Mouse (Mus musculus) neural tube, embryonic 14.5 days (tissue): Measurements from ENCODE around the gene Cyp2d10. TPM values are rescaled to one million over a fixed set of nuclear protein-coding genes. Genes with fewer than 3 reads are reported as not detected.
"Not testable (repeated sequence)": the region's sequence is repeated elsewhere in the genome, so short reads cannot be mapped to it uniquely, and the experiment has no call there.

Experiments
- ATAC-seq: fragments of 200-750 bp; cut with Nextera tagmentation; 2 replicates; pipeline ENCODE4 v1.8.0; 2017; ENCODE audit warnings: low read depth, mild to moderate bottlenecking, moderate TSS enrichment, moderate library complexity
- H3K27ac ChIP-seq: fragments of 300-500 bp; sonication (generic); 2 replicates; pipeline ENCODE4 v1.5.1; 2014; ENCODE audit warnings: low read depth, mild to moderate bottlenecking, control low read depth, low read length, moderate library complexity, mixed read lengths
- H3K27me3 ChIP-seq: fragments of 300-500 bp; sonication (generic); 2 replicates; pipeline ENCODE4 v1.6.1; 2014; ENCODE audit warnings: low read length; ENCODE audit not compliant: control insufficient read depth, insufficient read depth
- H3K36me3 ChIP-seq: fragments of 300-500 bp; sonication (generic); 2 replicates; pipeline ENCODE4 v1.6.1; 2014; ENCODE audit warnings: low read length, mixed read lengths; ENCODE audit not compliant: control insufficient read depth, insufficient read depth
- H3K4me1 ChIP-seq: fragments of 300-500 bp; sonication (generic); 2 replicates; pipeline ENCODE4 v1.6.1; 2014; ENCODE audit warnings: low read length; ENCODE audit not compliant: control insufficient read depth, insufficient read depth
- H3K4me2 ChIP-seq: fragments of 300-500 bp; sonication (generic); 2 replicates; pipeline ENCODE4 v1.6.1; 2014; ENCODE audit warnings: mild to moderate bottlenecking, low read depth, low read length, control low read depth
- H3K4me3 ChIP-seq: fragments of 300-500 bp; sonication (generic); 2 replicates; pipeline ENCODE4 v1.5.1; 2014; ENCODE audit warnings: low read depth, low read length, control low read depth, mixed read lengths
- H3K9ac ChIP-seq: fragments of 300-500 bp; sonication (generic); replicated peaks from 2 replicates; pipeline ENCODE4 v1.6.1; 2014; ENCODE audit warnings: low read depth, mild to moderate bottlenecking, control low read depth, low read length, mixed read lengths
- H3K9me3 ChIP-seq: fragments of 300-500 bp; sonication (generic); 2 replicates; pipeline ENCODE4 v1.6.1; 2016; ENCODE audit warnings: low read length; ENCODE audit not compliant: control insufficient read depth
- WGBS: fragments of 180-500 bp; shearing (Covaris S2); extraction: QIAGEN DNeasy Blood & Tissue Kit; methylation state at CpG from one replicate; pipeline ENCODE4 v1.1.7; 2014; 5-methylcytosine and 5-hydroxymethylcytosine counted together
- polyA plus RNA-seq: library from polyadenylated mRNA; unstranded; fragments of >200 nt; fragmentation: Nextera tagmentation; extraction: Ambion mirVana; gene quantifications from 2 replicates; pipeline ENCODE4 v1.2.1, GENCODE M21; 2014

Gene Cyp2d10
- not detected in 2 replicates for polyA plus RNA-seq

DNA sequence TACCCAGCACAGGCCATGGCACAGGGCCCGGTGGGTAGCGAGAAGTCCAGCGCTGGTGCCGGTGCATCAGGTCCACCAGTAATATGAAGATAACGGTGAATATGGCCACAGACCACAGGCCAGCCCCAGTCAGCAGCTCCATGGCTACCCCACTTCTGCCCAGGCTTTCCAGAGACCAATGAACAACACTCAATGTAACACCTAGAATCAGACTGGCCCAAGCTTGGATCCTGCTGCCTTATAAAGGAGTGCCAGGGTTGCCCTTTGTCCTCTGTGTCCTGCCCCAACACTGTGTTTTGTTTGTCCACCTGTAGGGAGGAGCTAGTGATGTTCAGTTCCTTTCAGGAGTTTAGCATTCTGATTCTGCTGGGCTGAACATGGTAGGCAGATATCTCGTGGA lies at the start of gene Cyp2d10:
Cyp2d10 (minus strand) TSS at position 215 of the 400 bp plus-strand sequence.
- no peaks in the 10 kb centered on the region for H3K4me1 ChIP-seq
- no peak within 1 kb of the TSS for H3K4me3 ChIP-seq
- WGBS, result 97% methylated on average over 6 of the region's 6 CpGs
- H3K27ac ChIP-seq, result no peak within 1 kb of the TSS
- no peaks in the 10 kb centered on the region for H3K27me3 ChIP-seq
- H3K9ac ChIP-seq, result no peak within 1 kb of the TSS
- ATAC-seq, result no peak
- no peaks in the 10 kb centered on the region for H3K9me3 ChIP-seq
- no peaks in the 10 kb centered on the region for H3K36me3 ChIP-seq
- H3K4me2 ChIP-seq, result no peak within 1 kb of the TSS

DNA sequence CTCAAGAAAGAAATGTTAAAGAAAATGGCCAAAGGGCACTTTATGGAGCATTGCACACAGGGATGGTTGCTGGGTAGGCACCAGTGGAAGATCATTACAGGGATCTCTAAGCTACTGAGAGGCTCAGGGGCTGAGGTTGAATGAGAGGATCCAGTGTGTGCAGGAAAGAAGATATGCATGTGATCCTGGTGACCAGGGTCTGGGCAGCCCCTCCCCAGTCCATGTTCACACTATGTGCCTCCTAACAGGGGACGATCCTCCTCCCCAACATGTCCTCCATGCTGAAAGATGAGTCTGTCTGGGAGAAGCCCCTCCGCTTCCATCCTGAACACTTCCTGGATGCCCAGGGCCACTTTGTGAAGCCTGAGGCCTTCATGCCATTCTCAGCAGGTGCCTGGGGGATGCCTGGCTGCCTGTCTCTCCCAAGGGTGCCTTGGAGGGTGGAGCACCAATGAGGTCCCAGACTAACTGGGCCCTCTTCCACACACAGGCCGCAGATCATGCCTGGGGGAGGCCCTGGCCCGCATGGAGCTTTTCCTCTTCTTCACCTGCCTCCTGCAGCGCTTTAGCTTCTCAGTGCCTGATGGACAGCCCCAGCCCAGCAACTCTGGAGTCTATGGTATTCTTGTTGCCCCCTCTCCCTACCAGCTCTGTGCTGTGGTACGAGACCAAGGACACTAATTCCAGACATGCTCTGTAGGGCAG lies 49.2 kb upstream of the Cyp2d10 start:
- H3K36me3 ChIP-seq, ATAC-seq, H3K27ac ChIP-seq, H3K4me3 ChIP-seq, H3K9ac ChIP-seq, H3K4me1 ChIP-seq, H3K4me2 ChIP-seq, H3K9me3 ChIP-seq, H3K27me3 ChIP-seq: not testable (repeated sequence)
- WGBS, result 94% methylated on average over 6 of the region's 6 CpGs

DNA sequence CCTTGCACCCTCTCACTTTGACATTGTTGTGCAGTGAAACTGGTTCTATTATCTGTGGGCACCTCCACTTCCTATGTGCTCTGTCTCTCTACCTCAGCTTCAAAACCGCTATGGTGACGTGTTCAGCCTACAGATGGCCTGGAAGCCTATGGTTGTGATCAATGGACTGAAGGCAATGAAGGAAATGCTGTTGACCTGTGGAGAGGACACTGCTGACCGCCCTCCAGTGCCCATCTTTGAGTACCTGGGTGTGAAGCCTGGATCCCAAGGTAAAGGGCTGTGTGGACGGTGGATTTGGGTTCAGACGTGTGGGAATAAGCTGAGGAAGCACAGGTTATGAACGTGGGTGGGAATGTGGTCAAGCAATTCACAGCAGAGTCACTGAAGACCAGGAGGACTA lies 46.5 kb upstream of the Cyp2d10 start:
- not testable (repeated sequence) for H3K9me3 ChIP-seq, H3K4me2 ChIP-seq, H3K27me3 ChIP-seq, H3K9ac ChIP-seq, H3K4me1 ChIP-seq, H3K36me3 ChIP-seq, H3K4me3 ChIP-seq, H3K27ac ChIP-seq, ATAC-seq
- 88% methylated on average over 6 of the region's 6 CpGs for WGBS

DNA sequence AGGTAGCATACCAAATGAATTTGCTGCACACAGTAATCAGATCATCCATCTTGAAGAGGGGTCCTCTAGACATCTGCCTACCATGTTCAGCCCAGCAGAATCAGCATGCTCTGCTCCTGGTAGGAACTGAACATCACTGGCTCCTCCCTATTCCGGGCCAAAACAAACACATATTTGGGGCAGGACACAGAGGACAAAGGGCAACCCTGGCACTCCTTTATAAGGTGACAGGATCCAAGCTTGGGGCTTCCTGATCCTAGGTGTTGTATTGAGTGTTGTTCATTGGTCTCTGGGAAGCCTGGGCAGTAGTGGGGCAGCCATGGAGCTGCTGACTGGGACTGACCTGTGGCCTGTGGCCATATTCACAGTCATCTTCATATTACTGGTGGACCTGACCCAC lies 45.1 kb upstream of the Cyp2d10 start:
- H3K27ac ChIP-seq, H3K9me3 ChIP-seq, H3K4me2 ChIP-seq, H3K36me3 ChIP-seq, H3K27me3 ChIP-seq, H3K9ac ChIP-seq, H3K4me3 ChIP-seq, ATAC-seq, H3K4me1 ChIP-seq: not testable (repeated sequence)
- 89% methylated on average over 1 of the region's 1 CpGs for WGBS

DNA sequence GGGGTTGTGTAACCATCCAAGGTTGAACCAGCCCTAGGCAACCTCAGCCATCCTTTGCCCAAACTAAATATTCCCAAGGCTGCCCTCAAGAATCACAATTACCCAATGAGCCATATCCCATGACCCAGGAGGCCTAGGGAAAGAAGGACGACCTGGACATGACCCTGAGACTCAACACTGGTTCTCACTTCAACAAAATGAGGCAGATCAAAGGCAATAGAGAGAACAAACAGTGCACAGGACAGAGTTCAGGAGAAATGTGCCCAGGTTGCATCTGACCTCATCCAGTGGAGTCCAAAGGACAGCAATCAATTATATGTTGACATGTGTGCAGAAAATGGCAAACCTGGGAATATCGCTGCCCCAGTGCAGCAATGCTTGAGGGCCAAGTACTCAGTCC lies 43.0 kb upstream of the Cyp2d10 start:
- H3K4me2 ChIP-seq, H3K4me3 ChIP-seq, ATAC-seq, H3K27me3 ChIP-seq, H3K9ac ChIP-seq, H3K9me3 ChIP-seq, H3K36me3 ChIP-seq, H3K4me1 ChIP-seq, H3K27ac ChIP-seq: not testable (repeated sequence)
- WGBS, result 84% methylated on average over 2 of the region's 2 CpGs

DNA sequence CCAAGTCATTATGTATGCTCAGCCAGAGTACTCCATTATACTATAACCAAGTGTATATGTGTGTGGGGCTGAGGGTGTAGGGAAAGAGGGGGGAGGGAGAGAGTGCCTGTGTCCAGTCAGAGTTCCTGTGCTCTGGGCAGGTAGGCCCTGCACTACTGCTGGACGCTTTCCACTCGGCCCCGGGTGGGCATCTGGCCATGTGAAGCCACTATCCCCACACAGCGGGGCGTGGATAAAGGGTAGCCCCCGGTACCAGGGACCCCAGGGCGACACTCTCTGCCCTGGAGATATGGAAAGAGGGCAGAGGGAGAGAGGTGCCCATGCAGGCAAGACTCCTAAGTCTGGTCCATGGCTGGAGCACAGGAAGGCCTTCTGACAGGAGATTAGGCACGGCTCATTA lies 38.2 kb upstream of the Cyp2d10 start:
- 71% methylated on average over 8 of the region's 8 CpGs for WGBS
- H3K27me3 ChIP-seq, result no peaks in the 10 kb centered on the region
- no peaks in the 10 kb centered on the region for H3K9me3 ChIP-seq
- H3K4me3 ChIP-seq, result no peak overlapping the region
- no peaks in the 10 kb centered on the region for H3K36me3 ChIP-seq
- H3K9ac ChIP-seq, result no peak overlapping the region
- no peak overlapping the region for H3K27ac ChIP-seq
- no peak overlapping the region for H3K4me2 ChIP-seq
- no peak for ATAC-seq
- no peaks in the 10 kb centered on the region for H3K4me1 ChIP-seq

DNA sequence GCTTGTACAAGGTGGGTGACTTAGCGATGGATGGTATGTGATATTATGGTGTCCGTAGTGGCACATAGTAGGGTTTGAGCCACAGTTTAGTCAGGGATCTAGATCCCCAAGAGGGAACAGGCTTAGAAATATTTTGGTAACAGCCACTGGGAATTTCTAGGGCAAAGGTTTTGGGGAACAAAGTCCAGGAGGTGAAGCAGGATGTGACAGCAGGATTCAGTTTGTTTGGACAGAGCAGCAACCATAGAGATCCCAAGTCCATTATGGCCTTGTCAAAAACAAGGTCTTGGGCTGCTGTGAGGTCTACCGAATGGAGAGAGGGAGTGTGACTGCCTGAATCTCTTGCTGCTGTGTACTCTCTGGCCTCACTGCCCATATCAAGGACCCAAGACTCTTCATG lies 36.7 kb upstream of the Cyp2d10 start:
- no peak overlapping the region for H3K4me2 ChIP-seq
- H3K4me1 ChIP-seq, result no peaks in the 10 kb centered on the region
- no peak overlapping the region for H3K4me3 ChIP-seq
- 95% methylated on average over 3 of the region's 3 CpGs for whole genome bisulfite sequencing
- no peaks in the 10 kb centered on the region for H3K9me3 ChIP-seq
- ATAC-seq, result no peak
- no peak overlapping the region for H3K27ac ChIP-seq
- H3K27me3 ChIP-seq, result no peaks in the 10 kb centered on the region
- no peak overlapping the region for H3K9ac ChIP-seq
- no peaks in the 10 kb centered on the region for H3K36me3 ChIP-seq

DNA sequence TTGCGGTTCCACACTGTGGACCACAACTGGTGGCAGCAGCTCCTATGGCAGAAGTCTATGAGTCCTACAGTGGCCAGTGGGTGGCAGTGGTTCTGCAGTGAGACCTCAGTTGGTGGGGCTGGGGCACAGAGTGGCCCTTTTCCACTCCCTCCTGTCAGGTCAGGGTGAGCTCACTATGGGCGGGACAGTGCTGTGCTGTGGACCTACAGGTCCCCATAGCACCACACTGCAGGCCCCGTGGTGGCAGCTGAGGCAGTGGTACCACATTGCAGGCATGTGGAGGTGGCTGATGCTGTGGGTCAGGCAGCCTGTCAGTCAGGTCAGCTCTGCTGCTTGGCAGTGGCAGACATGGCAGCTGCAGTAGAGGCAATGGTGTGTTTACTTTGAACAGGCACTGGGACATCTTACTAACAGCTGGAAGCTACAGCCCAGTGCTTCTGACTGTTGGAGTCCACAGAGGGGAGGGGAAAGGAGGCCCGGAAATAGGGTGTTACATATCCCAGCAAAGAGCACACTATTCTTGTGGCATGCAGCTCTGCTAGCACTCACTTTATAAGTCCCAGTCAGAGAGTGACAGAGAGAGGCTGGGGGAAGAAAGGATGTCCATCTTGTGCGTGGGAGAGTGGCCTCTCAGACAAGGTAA lies 31.1 kb upstream of the Cyp2d10 start:
- Histone ChIP-seq H3K9ac (no peak overlapping the region), H3K4me1 (no peaks in the 10 kb centered on the region), H3K36me3 (no peaks in the 10 kb centered on the region), H3K9me3 (no peaks in the 10 kb centered on the region), H3K27ac (no peak overlapping the region), H3K4me2 (no peak overlapping the region), H3K4me3 (no peak overlapping the region), H3K27me3 (no peaks in the 10 kb centered on the region)
- ATAC-seq, result no peak
- 79% methylated on average over 5 of the region's 5 CpGs for WGBS

DNA sequence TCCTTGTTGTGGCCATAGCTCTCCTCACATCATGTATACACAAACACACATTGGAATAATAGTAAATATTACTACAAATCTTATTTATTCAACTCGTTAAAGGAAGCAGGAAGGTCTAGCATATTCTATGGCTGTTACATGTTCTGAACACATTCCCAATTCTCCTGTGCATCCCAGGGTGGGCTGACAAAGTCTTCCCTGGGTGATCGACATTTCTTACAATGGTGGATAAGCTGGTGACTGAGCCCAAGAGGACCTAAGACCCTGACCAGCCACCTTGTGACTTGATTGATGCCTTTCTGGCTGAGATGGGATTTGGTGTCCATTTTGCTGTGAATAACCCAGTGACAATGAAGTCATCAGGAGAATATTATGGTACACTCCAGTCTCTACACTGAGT lies 28.6 kb upstream of the Cyp2d10 start:
- H3K36me3 ChIP-seq, result no peaks in the 10 kb centered on the region

More for the DNA sequence above, 28.6 kb upstream of the Cyp2d10 start:
- H3K4me3 ChIP-seq, result no peak overlapping the region
- no peak for ATAC-seq
- H3K27me3 ChIP-seq, result no peaks in the 10 kb centered on the region
- no peak overlapping the region for H3K4me2 ChIP-seq
- no peak overlapping the region for H3K9ac ChIP-seq
- 92% methylated on average over 2 of the region's 2 CpGs for WGBS
- no peaks in the 10 kb centered on the region for H3K4me1 ChIP-seq
- no peaks in the 10 kb centered on the region for H3K9me3 ChIP-seq
- H3K27ac ChIP-seq, result no peak overlapping the region
